Mouse (Mus musculus): ENCODE measurements around the gene Amtn. TPM values are rescaled to one million over a fixed set of nuclear protein-coding genes. Genes with fewer than 3 reads are reported as not detected.
A peak's percentile ranks its signal among the peaks of the same experiment; 100 is the strongest.

Gene Amtn
- polyA plus RNA-seq, 1 experiment from 2014 or later: 0.16 TPM

DNA sequence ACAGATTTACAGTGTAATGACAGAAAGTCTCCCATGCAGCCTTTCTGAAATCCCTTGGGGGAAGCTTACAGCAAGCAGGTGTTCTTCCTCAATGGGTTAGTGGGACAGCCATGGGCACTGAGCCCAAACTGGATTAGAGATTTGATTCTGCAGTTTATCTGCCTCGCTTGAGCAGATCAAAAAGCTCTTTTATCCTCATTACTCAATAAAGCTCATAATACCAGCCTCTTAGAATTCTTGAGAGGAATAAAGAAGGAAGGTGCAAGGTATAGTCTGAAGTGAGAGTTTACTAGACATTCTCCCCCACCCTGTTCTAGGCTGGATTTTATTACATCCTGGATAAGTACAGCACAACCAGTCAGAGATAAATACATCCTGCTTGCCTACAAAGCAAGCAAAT lies 50.8 kb downstream of the Amtn start:
- H3K36me3 ChIP-seq (ENCODE audit: control insufficient read depth, insufficient read depth): no peaks in the 10 kb centered on the region
- no peak for TF ChIP-seq CTCF (IDR thresholded peaks at IDR 0.05; ENCODE audit: low read depth)
- no peaks in the 10 kb centered on the region for H3K27me3 ChIP-seq (replicated peaks; ENCODE audit: control insufficient read depth, insufficient read depth, low read length)
- H3K9ac ChIP-seq (ENCODE audit: low read depth, low read length): no peak overlapping the region
- no peak overlapping the region for H3K27ac ChIP-seq (ENCODE audit: low read depth, low read length)
- no peak overlapping the region for H3K4me2 ChIP-seq (replicated peaks; ENCODE audit: low read depth)
- 12% methylated on average over 1 of the region's 1 CpGs for WGBS
- H3K9me3 ChIP-seq (ENCODE audit: control insufficient read depth): no peaks in the 10 kb centered on the region
- no peaks in the 10 kb centered on the region for H3K4me1 ChIP-seq (replicated peaks; ENCODE audit: control insufficient read depth, insufficient read depth, low read length)
- no peak overlapping the region for H3K4me3 ChIP-seq (ENCODE audit: low read depth, low read length)
- peak; percentile 53; the same call in 1 of the 2 replicates for ATAC-seq

Other genes starting within 250 kb of the Amtn start
- not detected in 2 replicates for gene Gm11115, start 222.0 kb upstream of the Amtn start, polyA plus RNA-seq (2015; fragmentation: Nextera tagmentation; extraction: Ambion mirVana)
- not detected in 2 replicates for gene Gm7714, start 107.2 kb upstream of the Amtn start, polyA plus RNA-seq (2015; fragmentation: Nextera tagmentation; extraction: Ambion mirVana)
- gene Prol1, start 58.8 kb upstream of the Amtn start, polyA plus RNA-seq (2015; fragmentation: Nextera tagmentation; extraction: Ambion mirVana): not detected in 2 replicates
- gene Ambn, start 79.9 kb downstream of the Amtn start, polyA plus RNA-seq (2015; fragmentation: Nextera tagmentation; extraction: Ambion mirVana): not detected in 2 replicates
- not detected in 2 replicates for gene Enam, start 111.9 kb downstream of the Amtn start, polyA plus RNA-seq (2015; fragmentation: Nextera tagmentation; extraction: Ambion mirVana)
- 0.10 TPM in 1 of 2 replicates, not detected in the other for gene Jchain, start 151.8 kb downstream of the Amtn start, polyA plus RNA-seq (2015; fragmentation: Nextera tagmentation; extraction: Ambion mirVana)
- 27.8 and 31.1 TPM in 2 replicates for gene Utp3, start 178.4 kb downstream of the Amtn start, polyA plus RNA-seq (2015; fragmentation: Nextera tagmentation; extraction: Ambion mirVana)
- gene Rufy3, start 188.9 kb downstream of the Amtn start, polyA plus RNA-seq (2015; fragmentation: Nextera tagmentation; extraction: Ambion mirVana): 10.8 and 12.4 TPM in 2 replicates